In the genomic region with DNA sequence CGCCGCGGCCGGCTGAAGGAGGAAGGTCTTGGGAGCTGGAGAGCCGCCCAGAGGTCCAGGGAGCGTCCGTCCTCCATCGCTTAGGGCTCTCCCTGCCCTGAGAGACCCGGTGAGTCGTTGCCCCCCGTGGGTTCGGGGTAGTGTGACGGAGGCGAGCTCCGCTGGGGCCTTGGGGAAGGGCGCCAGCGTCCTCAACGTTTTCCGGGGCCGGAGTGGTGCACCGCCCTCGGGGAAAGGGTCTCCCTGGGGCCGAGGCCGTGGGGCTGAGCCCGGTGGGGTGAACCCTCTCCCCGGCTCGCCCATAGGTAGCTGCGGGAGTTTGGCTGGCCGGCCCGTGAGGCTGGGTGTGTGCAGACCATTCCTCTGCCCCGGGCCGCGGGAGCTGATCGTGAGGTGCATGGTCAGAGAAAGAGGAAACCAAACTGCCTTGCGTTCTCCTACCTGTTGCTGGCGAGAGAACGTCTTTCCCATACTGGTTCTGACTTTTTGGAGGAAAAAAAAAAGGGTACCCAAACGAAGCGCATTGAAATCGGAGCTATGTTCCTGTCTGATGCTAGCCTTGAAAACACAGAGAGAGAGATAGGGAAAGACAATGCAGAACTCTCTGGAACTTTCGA, we compare ENCODE assay signal across 1 mouse cellular context.
TF ChIP-seq lines count a peak whose summit lies in the region.

No protein-coding gene starts in this region.

TF ChIP-seq in MEL, 35 proteins besides CTCF, POLR2A, EP300 and RAD21 (continued from another document):
- TF ChIP-seq MYB (IDR thresholded peaks at IDR 0.05; ENCODE audit: low read depth, low read length) (no peak), NRF1 (IDR thresholded peaks at IDR 0.05; ENCODE audit: insufficient read depth, low read depth, low read length, poor library complexity, severe bottlenecking) (no peak), ETS1 (IDR thresholded peaks at IDR 0.05; ENCODE audit: low read depth, low read length) (no peak), POLR2AphosphoS2 (IDR thresholded peaks at IDR 0.05; ENCODE audit: low read length) (no peak), SMC3 (IDR thresholded peaks at IDR 0.05; ENCODE audit: low read depth, low read length) (no peak)
